Mouse (Mus musculus): Measurements from ENCODE around the gene Prkcq. TPM values are rescaled to one million over a fixed set of nuclear protein-coding genes. Genes with fewer than 3 reads are reported as not detected.
"Not testable (repeated sequence)": the region's sequence is repeated elsewhere in the genome, so short reads cannot be mapped to it uniquely, and the experiment has no call there.

Prkcq gene
- polyA plus RNA-seq, 1 experiment from 2014 or later: 6.8 TPM

- H3K27me3 ChIP-seq (replicated peaks; ENCODE audit: control insufficient read depth, insufficient read depth, low read length): no peaks in the 10 kb centered on the region
- DNase-seq (ENCODE audit: low spot score): peak; percentile 92
- ATAC-seq (ENCODE audit: low read depth): peak; percentile 85
- H3K4me3 ChIP-seq (ENCODE audit: low read depth, low read length): no peak overlapping the region
- H3K27ac ChIP-seq (replicated peaks; ENCODE audit: low read depth, low read length): no peak overlapping the region
- no peak overlapping the region for H3K4me2 ChIP-seq (ENCODE audit: low read depth, low read length)
- 29% methylated on average over 11 of the region's 11 CpGs for WGBS
- H3K9ac ChIP-seq (ENCODE audit: low read depth, low read length): no peak overlapping the region
- no peaks in the 10 kb centered on the region for H3K36me3 ChIP-seq (ENCODE audit: control insufficient read depth, insufficient read depth, low read length)
- no peaks in the 10 kb centered on the region for H3K9me3 ChIP-seq (ENCODE audit: control insufficient read depth, low read length)
- H3K4me1 ChIP-seq (ENCODE audit: control insufficient read depth, insufficient read depth, low read length): no peaks in the 10 kb centered on the region
Measured at GRCm38 (mm10) chr2:11331528-11332446, 159.9 kb downstream of the Prkcq start.

GRCm38 (mm10) chr2:11332469-11332868 lies 160.6 kb downstream of the Prkcq start:
- Histone ChIP-seq H3K9me3 (ENCODE audit: control insufficient read depth, low read length) (no peaks in the 10 kb centered on the region), H3K27me3 (replicated peaks; ENCODE audit: control insufficient read depth, insufficient read depth, low read length) (no peaks in the 10 kb centered on the region), H3K4me1 (ENCODE audit: control insufficient read depth, insufficient read depth, low read length) (no peaks in the 10 kb centered on the region), H3K4me2 (ENCODE audit: low read depth, low read length) (no peak overlapping the region), H3K9ac (ENCODE audit: low read depth, low read length) (no peak overlapping the region), H3K27ac (replicated peaks; ENCODE audit: low read depth, low read length) (no peak overlapping the region), H3K4me3 (ENCODE audit: low read depth, low read length) (no peak overlapping the region), H3K36me3 (ENCODE audit: control insufficient read depth, insufficient read depth, low read length) (no peaks in the 10 kb centered on the region)
- WGBS: 70% methylated on average over 4 of the region's 4 CpGs
- DNase-seq (ENCODE audit: low spot score) (no peak), ATAC-seq (ENCODE audit: low read depth) (no peak)

DNA sequence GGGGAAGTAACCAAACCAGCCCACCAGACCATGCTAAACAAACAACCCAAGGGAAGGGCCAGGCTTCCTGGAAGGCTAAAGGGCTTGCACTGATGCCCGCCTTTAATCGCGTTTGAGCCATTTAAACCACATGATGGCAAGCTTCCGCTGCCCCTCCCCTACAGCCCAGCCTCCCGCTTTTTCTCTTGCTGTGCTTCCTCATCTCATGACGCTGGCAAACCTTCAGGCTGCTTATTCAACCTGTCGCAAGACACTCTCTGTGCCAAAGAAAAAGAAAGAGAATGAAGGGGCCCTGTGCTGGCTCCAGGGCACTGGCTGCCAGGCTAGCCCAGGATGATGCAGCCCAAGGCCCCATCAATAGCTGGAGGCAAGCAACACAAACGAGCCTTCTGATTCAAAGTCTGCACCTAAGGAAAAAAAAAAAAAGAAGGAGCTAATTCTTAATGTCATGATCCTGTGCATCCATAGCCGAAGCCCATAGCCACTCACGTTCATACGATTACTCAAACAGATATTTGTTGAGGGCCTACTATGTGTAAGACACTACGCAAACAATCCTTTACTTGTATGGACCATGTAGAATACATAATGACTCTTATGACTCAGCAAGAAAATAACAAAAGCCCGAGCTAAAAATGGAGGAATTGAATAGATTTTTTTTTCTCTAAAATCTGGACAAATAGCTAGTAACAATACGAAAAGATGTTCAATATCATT lies 161.6 kb downstream of the Prkcq start:
- Histone ChIP-seq H3K27ac (replicated peaks; ENCODE audit: low read depth, low read length) (no peak overlapping the region), H3K4me2 (ENCODE audit: low read depth, low read length) (no peak overlapping the region), H3K9me3 (ENCODE audit: control insufficient read depth, low read length) (no peaks in the 10 kb centered on the region), H3K36me3 (ENCODE audit: control insufficient read depth, insufficient read depth, low read length) (no peaks in the 10 kb centered on the region), H3K4me1 (ENCODE audit: control insufficient read depth, insufficient read depth, low read length) (no peaks in the 10 kb centered on the region), H3K9ac (ENCODE audit: low read depth, low read length) (no peak overlapping the region), H3K27me3 (replicated peaks; ENCODE audit: control insufficient read depth, insufficient read depth, low read length) (no peaks in the 10 kb centered on the region), H3K4me3 (ENCODE audit: low read depth, low read length) (no peak overlapping the region)
- ATAC-seq (ENCODE audit: low read depth) (no peak), DNase-seq (ENCODE audit: low spot score) (peak; percentile 14)
- WGBS: 61% methylated on average over 14 of the region's 14 CpGs

GRCm38 (mm10) chr2:11336320-11336719 lies 164.4 kb downstream of the Prkcq start:
- Histone ChIP-seq H3K9me3 (ENCODE audit: control insufficient read depth, low read length) (no peaks in the 10 kb centered on the region), H3K27me3 (replicated peaks; ENCODE audit: control insufficient read depth, insufficient read depth, low read length) (no peaks in the 10 kb centered on the region), H3K36me3 (ENCODE audit: control insufficient read depth, insufficient read depth, low read length) (no peaks in the 10 kb centered on the region), H3K4me3 (ENCODE audit: low read depth, low read length) (no peak overlapping the region), H3K9ac (ENCODE audit: low read depth, low read length) (no peak overlapping the region), H3K4me1 (ENCODE audit: control insufficient read depth, insufficient read depth, low read length) (no peaks in the 10 kb centered on the region), H3K4me2 (ENCODE audit: low read depth, low read length) (no peak overlapping the region), H3K27ac (replicated peaks; ENCODE audit: low read depth, low read length) (no peak overlapping the region)
- 66% methylated on average over 8 of the region's 8 CpGs for WGBS
- DNase-seq (ENCODE audit: low spot score) (no peak), ATAC-seq (ENCODE audit: low read depth) (no peak)

DNA sequence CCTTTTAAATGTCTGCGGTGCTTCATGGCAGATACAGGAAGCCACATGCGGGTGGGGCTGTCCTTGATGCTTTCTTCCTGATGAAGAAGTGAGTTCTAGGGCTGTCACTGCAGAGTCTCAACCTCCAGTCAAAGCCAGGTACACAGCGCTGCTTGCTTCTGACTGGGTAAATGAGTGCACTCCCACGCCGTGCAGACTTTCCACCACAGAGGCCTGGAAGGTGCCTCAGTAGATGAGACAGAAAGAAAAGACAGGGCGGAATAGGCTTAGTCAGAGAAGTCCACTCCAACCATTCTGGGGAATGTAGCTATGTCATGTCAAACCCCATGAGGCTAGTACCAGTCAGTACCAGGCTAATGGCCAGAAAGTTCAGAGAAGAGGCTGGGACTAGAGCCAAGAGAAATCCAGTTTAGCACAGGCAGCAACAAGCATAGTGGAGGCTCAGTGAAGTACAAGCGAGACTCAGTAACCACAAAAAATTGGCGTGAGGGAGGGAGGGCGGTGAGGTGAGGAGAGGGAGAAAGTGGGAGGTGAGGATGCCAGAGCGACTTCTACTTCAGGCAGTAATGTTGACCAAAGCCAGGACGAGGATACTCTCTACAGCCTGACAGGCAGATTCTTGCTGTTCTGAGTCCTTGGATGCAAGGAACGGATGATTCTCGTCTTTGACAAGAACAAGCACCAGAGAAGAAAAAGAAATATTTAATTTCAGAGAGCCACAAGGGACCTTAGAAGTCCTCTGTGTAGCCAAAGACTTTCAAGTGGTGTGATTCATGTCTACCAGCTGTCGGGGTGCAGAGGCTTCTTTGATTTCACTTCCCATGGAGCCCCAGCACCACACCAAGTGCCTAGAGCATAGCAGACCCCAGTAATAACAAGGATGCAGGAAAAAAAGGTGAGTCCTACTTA lies 167.3 kb downstream of the Prkcq start:
- no peak overlapping the region for H3K27ac ChIP-seq (replicated peaks; ENCODE audit: low read depth, low read length)
- H3K27me3 ChIP-seq (replicated peaks; ENCODE audit: control insufficient read depth, insufficient read depth, low read length): no peaks in the 10 kb centered on the region
- no peaks in the 10 kb centered on the region for H3K9me3 ChIP-seq (ENCODE audit: control insufficient read depth, low read length)
- H3K4me1 ChIP-seq (ENCODE audit: control insufficient read depth, insufficient read depth, low read length): no peaks in the 10 kb centered on the region
- DNase-seq (ENCODE audit: low spot score) (peak; percentile 53), ATAC-seq (ENCODE audit: low read depth) (peak; percentile 55; the same call in 1 of the 2 replicates)
- no peak overlapping the region for H3K4me3 ChIP-seq (ENCODE audit: low read depth, low read length)
- no peak overlapping the region for H3K4me2 ChIP-seq (ENCODE audit: low read depth, low read length)
- WGBS: 63% methylated on average over 14 of the region's 14 CpGs
- H3K36me3 ChIP-seq (ENCODE audit: control insufficient read depth, insufficient read depth, low read length): no peaks in the 10 kb centered on the region
- H3K9ac ChIP-seq (ENCODE audit: low read depth, low read length): no peak overlapping the region

GRCm38 (mm10) chr2:11344691-11345090 lies 172.8 kb downstream of the Prkcq start:
- Histone ChIP-seq H3K4me2 (ENCODE audit: low read depth, low read length) (no peak overlapping the region), H3K27me3 (replicated peaks; ENCODE audit: control insufficient read depth, insufficient read depth, low read length) (no peaks in the 10 kb centered on the region), H3K9ac (ENCODE audit: low read depth, low read length) (no peak overlapping the region), H3K27ac (replicated peaks; ENCODE audit: low read depth, low read length) (no peak overlapping the region), H3K4me3 (ENCODE audit: low read depth, low read length) (no peak overlapping the region), H3K4me1 (ENCODE audit: control insufficient read depth, insufficient read depth, low read length) (no peaks in the 10 kb centered on the region), H3K9me3 (ENCODE audit: control insufficient read depth, low read length) (no peaks in the 10 kb centered on the region), H3K36me3 (ENCODE audit: control insufficient read depth, insufficient read depth, low read length) (no peaks in the 10 kb centered on the region)
- WGBS: 87% methylated on average over 3 of the region's 3 CpGs
- ATAC-seq (ENCODE audit: low read depth) (no peak), DNase-seq (ENCODE audit: low spot score) (no peak)

GRCm38 (mm10) chr2:11346419-11346818 lies 174.5 kb downstream of the Prkcq start:
- not testable (repeated sequence) for H3K27me3 ChIP-seq (replicated peaks; ENCODE audit: control insufficient read depth, insufficient read depth, low read length); H3K27ac ChIP-seq (replicated peaks; ENCODE audit: low read depth, low read length); H3K4me2 ChIP-seq (ENCODE audit: low read depth, low read length); H3K4me3 ChIP-seq (ENCODE audit: low read depth, low read length); H3K9me3 ChIP-seq (ENCODE audit: control insufficient read depth, low read length); H3K4me1 ChIP-seq (ENCODE audit: control insufficient read depth, insufficient read depth, low read length); H3K36me3 ChIP-seq (ENCODE audit: control insufficient read depth, insufficient read depth, low read length); ATAC-seq (ENCODE audit: low read depth); H3K9ac ChIP-seq (ENCODE audit: low read depth, low read length); DNase-seq (ENCODE audit: low spot score)
- WGBS: 80% methylated on average over 6 of the region's 6 CpGs

GRCm38 (mm10) chr2:11347791-11348190 lies 175.9 kb downstream of the Prkcq start:
- no peak overlapping the region for H3K4me3 ChIP-seq (ENCODE audit: low read depth, low read length)
- 81% methylated on average over 3 of the region's 3 CpGs for WGBS
- no peaks in the 10 kb centered on the region for H3K4me1 ChIP-seq (ENCODE audit: control insufficient read depth, insufficient read depth, low read length)
- no peaks in the 10 kb centered on the region for H3K9me3 ChIP-seq (ENCODE audit: control insufficient read depth, low read length)
- no peak overlapping the region for H3K4me2 ChIP-seq (ENCODE audit: low read depth, low read length)
- no peak overlapping the region for H3K9ac ChIP-seq (ENCODE audit: low read depth, low read length)
- DNase-seq (ENCODE audit: low spot score) (no peak), ATAC-seq (ENCODE audit: low read depth) (no peak)
- no peaks in the 10 kb centered on the region for H3K36me3 ChIP-seq (ENCODE audit: control insufficient read depth, insufficient read depth, low read length)
- H3K27ac ChIP-seq (replicated peaks; ENCODE audit: low read depth, low read length): no peak overlapping the region
- H3K27me3 ChIP-seq (replicated peaks; ENCODE audit: control insufficient read depth, insufficient read depth, low read length): no peaks in the 10 kb centered on the region

Measured in embryonic facial prominence, embryonic 14.5 days (tissue).